Mouse (Mus musculus) liver, postnatal 0 days (tissue): Measurements from ENCODE around the gene Clock.

Source experiments
- CTCF ChIP-seq: sonication (generic); IDR thresholded peaks from 2 replicates; pipeline ENCODE4 v1.5.1; 2016; ENCODE audit warnings: antibody characterized with exemption, low read depth
- EP300 ChIP-seq: IDR thresholded peaks from 2 replicates; pipeline ENCODE4 v1.6.1; 2016; ENCODE audit warnings: antibody characterized with exemption, low read depth, mild to moderate bottlenecking

- TF ChIP-seq CTCF (no peak), EP300 (no peak)
Observed at GRCm38 (mm10) chr5:76285699-76286098, 18.9 kb downstream of the Clock start.
